Mouse (Mus musculus): Measurements from ENCODE around the gene Igfbp2.
A peak's percentile ranks its signal among the peaks of the same experiment; 100 is the strongest.

Gene Igfbp2

GRCm38 (mm10) chr1:72855729-72856128 lies 31.4 kb downstream of the Igfbp2 start:
- DNase-seq (ENCODE audit: low read depth, low spot score): no peak

- no peak for DNase-seq (ENCODE audit: low read depth, low spot score)
Measured at GRCm38 (mm10) chr1:72856209-72856909, 32.1 kb downstream of the Igfbp2 start.

GRCm38 (mm10) chr1:72857142-72857541 lies 32.8 kb downstream of the Igfbp2 start:
- DNase-seq (ENCODE audit: low read depth, low spot score): no peak

- no peak for DNase-seq (ENCODE audit: low read depth, low spot score)
Measured at GRCm38 (mm10) chr1:72857631-72858030, 33.3 kb downstream of the Igfbp2 start.

- no peak for DNase-seq (ENCODE audit: low read depth, low spot score)
Measured at GRCm38 (mm10) chr1:72858286-72858685, 34.0 kb downstream of the Igfbp2 start.

- no peak for DNase-seq (ENCODE audit: low read depth, low spot score)
Measured at GRCm38 (mm10) chr1:72858874-72859273, 34.6 kb downstream of the Igfbp2 start.

GRCm38 (mm10) chr1:72859963-72860362 lies 35.7 kb downstream of the Igfbp2 start:
- no peak for DNase-seq (ENCODE audit: low read depth, low spot score)

- no peak for DNase-seq (ENCODE audit: low read depth, low spot score)
Measured at GRCm38 (mm10) chr1:72860502-72860901, 36.2 kb downstream of the Igfbp2 start.

- DNase-seq (ENCODE audit: low read depth, low spot score): no peak
Measured at GRCm38 (mm10) chr1:72861702-72862101, 37.4 kb downstream of the Igfbp2 start.

GRCm38 (mm10) chr1:72862248-72862647 lies 37.9 kb downstream of the Igfbp2 start:
- DNase-seq (ENCODE audit: low read depth, low spot score): no peak

- DNase-seq (ENCODE audit: low read depth, low spot score): no peak
Measured at GRCm38 (mm10) chr1:72863692-72864091, 39.4 kb downstream of the Igfbp2 start.

GRCm38 (mm10) chr1:72864272-72864671 lies 40.0 kb downstream of the Igfbp2 start:
- no peak for DNase-seq (ENCODE audit: low read depth, low spot score)

- DNase-seq (ENCODE audit: low read depth, low spot score): no peak
Measured at GRCm38 (mm10) chr1:72865900-72866299, 41.6 kb downstream of the Igfbp2 start.

- DNase-seq (ENCODE audit: low read depth, low spot score): no peak
Measured at GRCm38 (mm10) chr1:72866417-72866816, 42.1 kb downstream of the Igfbp2 start.

GRCm38 (mm10) chr1:72867346-72867745 lies 43.0 kb downstream of the Igfbp2 start:
- DNase-seq (ENCODE audit: low read depth, low spot score): no peak

- no peak for DNase-seq (ENCODE audit: low read depth, low spot score)
Measured at GRCm38 (mm10) chr1:72868429-72869215, 44.3 kb downstream of the Igfbp2 start.

- DNase-seq (ENCODE audit: low read depth, low spot score): no peak
Measured at GRCm38 (mm10) chr1:72869275-72869674, 45.0 kb downstream of the Igfbp2 start.

GRCm38 (mm10) chr1:72869681-72870614 lies 45.6 kb downstream of the Igfbp2 start:
- no peak for DNase-seq (ENCODE audit: low read depth, low spot score)

- peak; percentile 79 for DNase-seq (ENCODE audit: low read depth, low spot score)
Measured at GRCm38 (mm10) chr1:72870615-72871336, 46.5 kb downstream of the Igfbp2 start.

- no peak for DNase-seq (ENCODE audit: low read depth, low spot score)
Measured at GRCm38 (mm10) chr1:72871337-72871696, 47.0 kb downstream of the Igfbp2 start.

- DNase-seq (ENCODE audit: low read depth, low spot score): no peak
Measured at GRCm38 (mm10) chr1:72871697-72872411, 47.6 kb downstream of the Igfbp2 start.

Data from brain, embryonic 18.5 days (tissue).